Mouse (Mus musculus) lung, adult 2 months (tissue): Measurements from ENCODE around the gene Mcat. TPM values are rescaled to one million over a fixed set of nuclear protein-coding genes. Genes with fewer than 3 reads are reported as not detected.

Source experiments
- DNase-seq: peaks from one replicate; pipeline ENCODE4 v3.0.0; 2022
- H3K4me1 ChIP-seq: fragments of 200-500 bp; 2 replicates; pipeline ENCODE4 v1.6.1; 2011; ENCODE audit warnings: low read length; ENCODE audit not compliant: control insufficient read depth, insufficient read depth
- H3K4me3 ChIP-seq: fragments of 200-500 bp; replicated peaks from 2 replicates; pipeline ENCODE3; 2011; ENCODE audit warnings: low read depth, mild to moderate bottlenecking, control low read depth, low read length; ENCODE audit errors: extremely low read depth
- CTCF ChIP-seq: fragments of 200-500 bp; IDR thresholded peaks from 2 replicates; pipeline ENCODE4 v1.5.1; 2011; ENCODE audit warnings: mild to moderate bottlenecking, low read length, control low read depth; ENCODE audit not compliant: insufficient read depth
- POLR2A ChIP-seq: fragments of 200-500 bp; IDR thresholded peaks from 2 replicates; pipeline ENCODE4 v1.6.1; 2011; ENCODE audit warnings: low read depth, mild to moderate bottlenecking, control low read depth, low read length, borderline replicate concordance; ENCODE audit errors: extremely low read depth
- WGBS: fragments of 180-500 bp; shearing (Covaris S2); methylation state at CpG from one replicate; pipeline ENCODE4 v1.1.7; 2018; 5-methylcytosine and 5-hydroxymethylcytosine counted together
- polyA plus RNA-seq: library from polyadenylated mRNA; depleted of rRNA; stranded (reverse); fragments of >200 nt; gene quantifications from 2 replicates; pipeline ENCODE4 v1.2.3, GENCODE M21; 2012; rRNA removed

Gene Mcat
- 17.4 and 17.9 TPM in 2 replicates for polyA plus RNA-seq

DNA sequence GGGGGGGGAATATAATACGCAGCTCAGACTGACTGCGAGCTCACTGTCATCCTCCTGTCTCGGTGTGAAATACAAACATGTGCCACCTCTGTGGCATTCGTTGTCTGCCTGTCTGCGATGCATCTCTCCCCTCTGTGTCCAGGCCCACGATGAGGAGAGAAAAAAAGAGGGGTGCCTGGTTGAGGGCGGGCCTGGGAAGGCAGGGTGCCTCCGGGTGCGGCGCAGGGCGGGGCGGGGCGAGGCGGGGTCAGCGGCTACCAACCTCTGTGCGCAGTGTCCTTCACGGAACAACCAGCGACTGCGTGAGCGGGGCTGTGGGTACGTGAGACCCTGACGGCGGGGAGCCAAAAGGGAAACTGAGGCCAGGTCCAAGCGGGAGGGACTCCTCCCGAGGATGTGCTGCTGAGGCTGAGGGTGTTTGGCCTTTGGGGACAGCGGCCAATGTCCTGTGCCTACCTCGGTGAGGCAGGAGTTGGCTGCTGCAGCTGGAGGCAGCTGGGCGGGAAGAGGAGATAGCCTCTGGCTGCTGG, at the start of gene Mcat, which contains the start of gene Tspo:
Mcat (minus strand) TSS at position 461 of the 530 bp plus-strand sequence.
Tspo (plus strand) TSS at position 266 of the 530 bp plus-strand sequence.
- peak; percentile 76 for DNase-seq

DNA sequence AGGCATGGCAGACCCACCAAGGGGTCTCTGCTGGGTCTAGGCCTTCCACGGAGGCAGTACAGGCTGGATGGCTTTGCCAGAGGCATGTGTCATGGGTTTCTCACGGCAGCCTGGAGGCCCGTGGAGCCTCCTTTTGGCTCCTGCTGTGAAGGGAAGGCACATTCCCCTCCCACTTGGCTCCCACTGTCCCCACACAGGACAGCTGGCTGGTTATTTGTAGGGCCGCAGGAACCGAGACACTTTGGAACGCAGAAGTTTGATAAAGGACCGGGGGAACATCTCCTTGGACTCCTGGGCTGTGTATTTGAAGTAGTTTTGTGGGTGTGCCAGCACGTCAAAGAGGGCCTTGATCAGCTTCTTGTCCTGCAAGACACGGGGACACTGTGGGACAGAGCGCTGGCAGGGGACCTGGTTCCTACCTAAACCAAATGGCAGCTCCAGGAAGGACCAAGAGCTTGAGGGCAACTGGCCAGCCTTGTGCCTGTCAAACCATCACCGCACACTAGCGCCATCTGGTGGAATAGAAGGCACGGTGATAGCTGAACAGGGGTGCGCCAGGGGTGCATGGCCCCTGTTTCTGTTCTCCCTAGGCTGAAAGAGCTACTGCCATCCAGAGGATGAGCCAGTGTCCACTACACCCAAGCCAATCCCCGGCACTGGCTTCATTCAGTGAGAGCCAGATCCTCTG, 43.7 kb upstream of the Mcat start:
- Histone ChIP-seq H3K4me3 (no peak overlapping the region), H3K4me1 (no peaks in the 10 kb centered on the region)
- peak; percentile 66 for DNase-seq
- TF ChIP-seq CTCF (peak; percentile 85), POLR2A (no peak)
- 44% methylated on average over 15 of the region's 15 CpGs for WGBS

More for the DNA sequence above, at the start of gene Mcat, which contains the start of gene Tspo:
- under 1% methylated on average over 28 of the region's 28 CpGs for WGBS
- peaks cover 20% of the 10 kb centered on the region for H3K4me1 ChIP-seq
- peak; percentile 83; the same call in 1 of the 2 replicates for TF ChIP-seq POLR2A
- TF ChIP-seq CTCF, result no peak
- peak within 1 kb of the TSS; percentile 93 for H3K4me3 ChIP-seq

DNA sequence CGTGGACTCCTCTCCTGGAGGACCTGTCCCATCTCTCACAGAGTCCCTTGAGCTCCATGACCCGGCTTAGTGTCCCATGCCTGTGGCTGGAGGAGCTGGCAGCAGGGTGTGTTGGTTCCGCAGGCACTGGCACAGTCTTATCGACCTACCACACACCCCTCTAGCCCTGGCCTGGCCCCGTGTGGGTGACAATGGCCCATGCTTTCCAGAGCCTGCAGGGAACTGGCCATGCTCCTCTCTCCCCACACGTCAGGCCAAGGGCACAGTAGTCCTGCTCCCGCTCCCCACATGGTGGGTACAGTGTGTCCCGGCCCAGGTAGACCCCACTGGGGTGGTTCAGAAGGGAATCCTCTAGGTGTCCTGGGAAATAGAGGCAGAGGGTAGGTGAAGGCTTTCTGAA, 43.1 kb upstream of the Mcat start:
- WGBS, result 88% methylated on average over 8 of the region's 8 CpGs
- Histone ChIP-seq H3K4me1 (no peaks in the 10 kb centered on the region), H3K4me3 (no peak overlapping the region)
- TF ChIP-seq CTCF (no peak), POLR2A (no peak)
- DNase-seq, result no peak

DNA sequence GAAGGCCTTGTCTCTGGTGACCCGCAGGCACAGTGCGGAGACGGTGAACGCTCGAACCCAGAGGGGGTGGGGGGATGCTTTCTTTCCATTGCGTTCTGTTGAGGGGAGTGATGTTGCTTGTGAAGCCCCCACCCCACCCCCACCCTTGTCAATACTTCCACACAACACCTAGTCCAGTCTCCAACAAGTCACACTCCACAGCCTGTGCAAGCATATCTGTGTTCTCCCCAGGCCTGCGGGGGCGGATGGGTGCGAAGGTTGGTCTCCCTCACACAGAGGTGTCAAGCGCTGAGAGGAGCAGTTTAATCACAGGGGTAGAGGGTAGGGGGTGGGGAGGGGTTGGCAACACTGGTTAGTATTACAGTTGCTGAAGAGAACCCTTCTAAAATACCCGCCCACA, 42.6 kb upstream of the Mcat start:
- DNase-seq, result no peak
- no peak for TF ChIP-seq CTCF
- TF ChIP-seq POLR2A, result no peak
- no peaks in the 10 kb centered on the region for H3K4me1 ChIP-seq
- 86% methylated on average over 11 of the region's 11 CpGs for WGBS
- no peak overlapping the region for H3K4me3 ChIP-seq

DNA sequence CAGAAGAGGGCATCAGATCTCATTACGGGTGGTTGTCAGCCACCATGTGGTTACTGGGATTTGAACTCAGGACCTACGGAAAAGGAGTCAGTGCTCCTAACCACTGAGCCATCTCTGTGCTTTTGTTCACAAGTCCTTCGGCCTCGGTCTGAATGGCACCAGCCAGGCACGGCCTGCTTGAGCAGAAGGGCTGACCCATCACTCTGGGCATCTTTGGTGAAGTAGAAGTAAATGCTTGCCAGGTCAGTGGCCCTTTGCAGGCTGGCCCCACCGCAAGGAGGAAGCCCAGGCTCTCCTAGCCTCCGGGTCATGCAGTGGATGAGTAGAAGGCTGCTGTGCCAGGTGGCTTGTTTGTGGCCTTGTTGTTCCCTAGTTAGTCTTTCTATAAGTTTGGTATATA, 39.8 kb upstream of the Mcat start:
- H3K4me3 ChIP-seq, result no peak overlapping the region
- no peak for DNase-seq
- H3K4me1 ChIP-seq, result no peaks in the 10 kb centered on the region
- 98% methylated on average over 7 of the region's 7 CpGs for WGBS
- no peak for TF ChIP-seq POLR2A
- no peak for TF ChIP-seq CTCF

DNA sequence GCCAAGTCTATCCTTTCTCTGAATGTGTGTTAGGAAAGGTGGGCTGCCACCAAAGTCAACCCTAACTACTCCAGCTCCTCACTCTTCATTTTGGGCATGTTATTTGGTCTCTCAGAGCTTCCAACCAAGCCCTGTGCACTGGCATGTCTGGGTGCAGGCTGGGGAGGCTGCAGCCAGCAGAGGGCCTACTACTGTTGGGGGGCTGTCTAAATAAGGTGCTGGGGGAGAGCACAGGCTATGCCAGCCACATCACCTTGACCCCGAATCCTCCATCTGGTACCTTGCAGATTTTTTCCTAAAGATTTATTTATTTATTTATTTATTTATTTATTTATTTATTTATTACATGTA, 39.4 kb upstream of the Mcat start:
- Histone ChIP-seq H3K4me1 (no peaks in the 10 kb centered on the region), H3K4me3 (no peak overlapping the region)
- no peak for DNase-seq
- TF ChIP-seq POLR2A, result no peak
- TF ChIP-seq CTCF, result no peak
- WGBS, result 91% methylated on average over 1 of the region's 1 CpGs

DNA sequence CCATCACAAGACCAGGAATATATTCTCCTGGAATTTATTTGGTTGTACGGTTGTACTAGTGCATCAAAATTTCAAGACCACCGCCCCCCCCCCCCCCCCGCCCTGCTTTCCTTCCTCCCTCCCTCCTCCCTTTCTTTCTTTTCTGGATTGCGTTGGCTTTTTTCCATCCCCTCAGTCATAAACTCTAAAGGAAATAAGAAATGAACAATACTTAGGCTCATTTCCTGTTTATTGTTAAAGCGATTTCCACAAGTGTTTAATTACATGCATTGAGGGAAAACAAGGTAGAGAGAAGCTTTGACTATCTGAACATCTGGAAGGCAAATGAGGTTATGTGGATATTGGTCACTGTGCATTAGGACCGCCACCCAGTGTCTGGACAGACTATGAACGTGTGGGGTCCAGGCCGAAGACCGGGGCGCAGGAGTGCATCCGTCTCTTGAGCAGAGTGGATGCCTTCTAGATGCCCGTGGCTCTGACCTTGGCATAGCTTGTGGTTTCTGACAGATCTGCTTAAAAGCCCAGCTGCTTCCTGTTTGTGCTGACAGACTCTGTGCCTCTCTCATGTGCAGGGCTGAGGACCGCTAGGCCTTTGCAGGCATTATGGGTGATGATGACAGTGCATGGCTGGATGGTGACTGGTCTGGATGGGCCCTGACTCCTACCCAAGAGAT, 38.9 kb upstream of the Mcat start:
- WGBS, result 35% methylated on average over 13 of the region's 13 CpGs
- no peak for DNase-seq
- H3K4me1 ChIP-seq, result no peaks in the 10 kb centered on the region

DNA sequence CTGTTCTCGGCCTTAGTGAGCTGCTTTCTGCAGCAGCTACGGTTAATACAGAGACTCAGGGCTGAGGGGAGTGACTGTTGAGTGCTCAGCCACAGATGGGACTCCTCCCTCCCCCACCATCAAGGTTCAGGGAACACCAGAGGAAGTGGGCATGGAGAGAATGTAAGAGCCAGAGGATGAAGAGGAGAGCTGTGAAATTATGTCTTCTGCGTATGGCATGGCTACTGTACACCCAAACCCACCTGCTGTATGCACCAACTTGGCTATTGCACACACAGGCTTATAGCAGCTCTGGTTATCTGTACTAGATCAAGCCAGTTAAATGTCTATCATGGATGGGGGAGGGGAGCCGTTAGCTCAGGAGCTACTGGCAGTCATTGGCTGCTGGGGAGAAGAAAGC, 37.6 kb upstream of the Mcat start:
- no peak for DNase-seq
- WGBS, result 85% methylated on average over 4 of the region's 4 CpGs
- TF ChIP-seq POLR2A (no peak), CTCF (no peak)
- no peak overlapping the region for H3K4me3 ChIP-seq
- H3K4me1 ChIP-seq, result no peaks in the 10 kb centered on the region

More for the DNA sequence above, 38.9 kb upstream of the Mcat start:
- H3K4me3 ChIP-seq, result no peak overlapping the region
- TF ChIP-seq CTCF (no peak), POLR2A (no peak)

DNA sequence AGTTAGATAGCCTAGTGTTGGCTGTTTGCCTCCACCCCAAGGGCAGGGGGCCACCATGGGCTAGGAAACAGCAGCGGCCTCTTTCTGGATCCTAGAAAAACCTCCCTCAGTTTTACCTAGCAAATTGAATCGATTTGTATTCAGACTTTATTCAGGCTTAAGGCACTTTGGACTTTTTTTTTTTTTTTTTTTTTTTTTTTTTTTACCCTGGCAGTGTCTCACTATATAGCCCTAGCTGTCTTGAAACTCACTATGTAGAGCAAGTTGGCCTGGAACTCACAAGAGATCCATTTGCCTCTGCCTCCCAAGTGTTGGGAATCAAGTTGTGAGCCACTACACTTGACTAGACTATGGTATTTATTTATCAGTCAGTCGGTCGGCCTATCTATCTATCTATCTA, 33.2 kb upstream of the Mcat start:
- WGBS, result 92% methylated on average over 4 of the region's 4 CpGs
- TF ChIP-seq CTCF (no peak), POLR2A (no peak)
- no peak overlapping the region for H3K4me3 ChIP-seq
- DNase-seq, result no peak
- H3K4me1 ChIP-seq, result peaks cover 7% of the 10 kb centered on the region; the same call in 1 of the 2 replicates

DNA sequence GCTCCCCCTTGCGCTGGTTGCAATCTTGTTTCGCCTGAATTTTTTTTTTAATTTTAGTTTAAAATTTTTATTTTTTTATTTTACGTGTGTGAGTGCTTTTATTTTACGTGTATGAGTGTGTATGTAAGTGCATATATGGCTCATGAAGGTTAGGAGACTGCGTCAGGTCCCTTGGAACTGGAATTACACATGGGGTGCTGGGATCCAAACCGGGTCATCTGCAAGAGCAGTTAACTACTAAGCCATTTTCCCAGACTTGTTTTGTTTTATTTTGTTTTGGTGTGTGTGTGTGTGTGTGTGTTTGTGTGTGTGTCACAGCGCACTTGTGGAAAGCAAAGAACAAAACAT, 31.8 kb upstream of the Mcat start:
- no peak for DNase-seq
- peak overlapping the region; percentile 91 for H3K4me3 ChIP-seq
- 31% methylated on average over 7 of the region's 7 CpGs for WGBS
- TF ChIP-seq POLR2A (no peak), CTCF (no peak)
- peaks cover 7% of the 10 kb centered on the region; the same call in 1 of the 2 replicates for H3K4me1 ChIP-seq
